Mouse (Mus musculus) left cerebral cortex, adult 18-20 months (tissue): ENCODE measurements at regions not wholly inside any gene's neighbourhood (a gene's known extent, or its start where the extent isn't known, plus 50 kb on each side); places are given as distances from the start of the nearest gene placed in this dataset.

ENCODE experiments used
- DNase-seq, 2 experiments: peaks; one replicate each; pipeline ENCODE4 v3.0.0; 2021 to 2022; ENCODE audit warnings: low spot score in 2 of 2, mixed read lengths in 1 of 2

GRCm38 (mm10) chr9:63087195-63087594 lies 61.6 kb downstream of the Skor1 start:
- no peak for DNase-seq

- DNase-seq, result no peak
Observed at GRCm38 (mm10) chr9:63086671-63087070, 62.1 kb downstream of the Skor1 start.

- DNase-seq, result no peak
Observed at GRCm38 (mm10) chr9:63082830-63083229, 65.9 kb downstream of the Skor1 start.

- DNase-seq, result no peak
Observed at GRCm38 (mm10) chr9:63082311-63082710, 66.5 kb downstream of the Skor1 start.

- DNase-seq, result no peak
Observed at GRCm38 (mm10) chr9:63080406-63080805, 68.4 kb downstream of the Skor1 start.

- no peak for DNase-seq
Observed at GRCm38 (mm10) chr9:63075252-63075651, 73.5 kb downstream of the Skor1 start.

- no peak for DNase-seq
Observed at GRCm38 (mm10) chr9:63074803-63075202, 74.0 kb downstream of the Skor1 start.

GRCm38 (mm10) chr9:63074023-63074750 lies 74.6 kb downstream of the Skor1 start:
- no peak for DNase-seq

GRCm38 (mm10) chr9:63071032-63071431 lies 77.7 kb downstream of the Skor1 start:
- DNase-seq, result peak in 1 of 2 experiments; percentile 21

- DNase-seq, result peak; percentile 53 to 67
Observed at GRCm38 (mm10) chr9:63069919-63070318, 78.8 kb downstream of the Skor1 start.

GRCm38 (mm10) chr9:63067054-63067406 lies 79.3 kb upstream of the Pias1 start:
- no peak for DNase-seq

GRCm38 (mm10) chr9:63066384-63067053 lies 78.8 kb upstream of the Pias1 start:
- no peak for DNase-seq

GRCm38 (mm10) chr9:63063525-63063924 lies 75.8 kb upstream of the Pias1 start:
- DNase-seq, result no peak

- DNase-seq, result no peak
Observed at GRCm38 (mm10) chr9:63060740-63061139, 73.0 kb upstream of the Pias1 start.

GRCm38 (mm10) chr9:63059234-63059842 lies 71.6 kb upstream of the Pias1 start:
- peak; percentile 84 to 92 for DNase-seq

GRCm38 (mm10) chr9:63058506-63059233 lies 70.9 kb upstream of the Pias1 start:
- peak; percentile 32 to 53 for DNase-seq

GRCm38 (mm10) chr9:63056695-63057349 lies 69.1 kb upstream of the Pias1 start:
- peak in 1 of 2 experiments; percentile 39 for DNase-seq

GRCm38 (mm10) chr9:63052181-63052580 lies 64.5 kb upstream of the Pias1 start:
- no peak for DNase-seq

- DNase-seq, result no peak
Observed at GRCm38 (mm10) chr9:63051631-63052030, 63.9 kb upstream of the Pias1 start.

- no peak for DNase-seq
Observed at GRCm38 (mm10) chr9:63049290-63049689, 61.6 kb upstream of the Pias1 start.

- no peak for DNase-seq
Observed at GRCm38 (mm10) chr9:63046981-63047380, 59.3 kb upstream of the Pias1 start.
